Mouse (Mus musculus): Measurements from ENCODE around the gene Upk3a. TPM values are rescaled to one million over a fixed set of nuclear protein-coding genes. Genes with fewer than 3 reads are reported as not detected.

Upk3a gene
- polyA plus RNA-seq, 1 experiment from 2014 or later, result 2.1 TPM

- WGBS, result 36% methylated on average over 6 of the region's 6 CpGs
- H3K4me1 ChIP-seq (replicated peaks; ENCODE audit: control insufficient read depth, insufficient read depth, low read length), result no peaks in the 10 kb centered on the region
- H3K4me2 ChIP-seq (ENCODE audit: low read length), result no peak overlapping the region
- H3K4me3 ChIP-seq (ENCODE audit: low read depth, low read length), result no peak overlapping the region
- H3K9ac ChIP-seq (ENCODE audit: low read length), result no peak overlapping the region
- H3K27me3 ChIP-seq (replicated peaks; ENCODE audit: control insufficient read depth, insufficient read depth, low read length), result no peaks in the 10 kb centered on the region
- H3K9me3 ChIP-seq (ENCODE audit: control insufficient read depth, low read length), result no peaks in the 10 kb centered on the region
- H3K36me3 ChIP-seq (ENCODE audit: control insufficient read depth, insufficient read depth, low read length), result no peaks in the 10 kb centered on the region
- DNase-seq (ENCODE audit: low spot score) (no peak), ATAC-seq (replicated peaks; ENCODE audit: low FRiP score, low TSS enrichment, low read depth) (no peak)
- no peak overlapping the region for H3K27ac ChIP-seq (ENCODE audit: low read depth)
Measured at GRCm38 (mm10) chr15:84995041-84995440, 21.9 kb upstream of the Upk3a start.

GRCm38 (mm10) chr15:84995967-84996366 is 21.0 kb upstream of the Upk3a start:
- WGBS, result 6% methylated on average over 1 of the region's 1 CpGs
- DNase-seq (ENCODE audit: low spot score) (peak; percentile 76), ATAC-seq (replicated peaks; ENCODE audit: low FRiP score, low TSS enrichment, low read depth) (no peak)
- H3K27me3 ChIP-seq (replicated peaks; ENCODE audit: control insufficient read depth, insufficient read depth, low read length), result no peaks in the 10 kb centered on the region
- no peaks in the 10 kb centered on the region for H3K4me1 ChIP-seq (replicated peaks; ENCODE audit: control insufficient read depth, insufficient read depth, low read length)
- no peaks in the 10 kb centered on the region for H3K9me3 ChIP-seq (ENCODE audit: control insufficient read depth, low read length)
- H3K36me3 ChIP-seq (ENCODE audit: control insufficient read depth, insufficient read depth, low read length), result no peaks in the 10 kb centered on the region
- H3K4me3 ChIP-seq (ENCODE audit: low read depth, low read length), result no peak overlapping the region
- no peak overlapping the region for H3K4me2 ChIP-seq (ENCODE audit: low read length)
- H3K9ac ChIP-seq (ENCODE audit: low read length), result no peak overlapping the region
- no peak overlapping the region for H3K27ac ChIP-seq (ENCODE audit: low read depth)

- Histone ChIP-seq H3K36me3 (ENCODE audit: control insufficient read depth, insufficient read depth, low read length) (no peaks in the 10 kb centered on the region), H3K27ac (ENCODE audit: low read depth) (no peak overlapping the region), H3K9me3 (ENCODE audit: control insufficient read depth, low read length) (no peaks in the 10 kb centered on the region), H3K4me1 (replicated peaks; ENCODE audit: control insufficient read depth, insufficient read depth, low read length) (0 out of 2 replicates have a peak, but pooled peaks cover 2% of the 10 kb centered on the region), H3K9ac (ENCODE audit: low read length) (no peak overlapping the region), H3K4me2 (ENCODE audit: low read length) (no peak overlapping the region), H3K27me3 (replicated peaks; ENCODE audit: control insufficient read depth, insufficient read depth, low read length) (no peaks in the 10 kb centered on the region), H3K4me3 (ENCODE audit: low read depth, low read length) (no peak overlapping the region)
- ATAC-seq (replicated peaks; ENCODE audit: low FRiP score, low TSS enrichment, low read depth), result no peak
- DNase-seq (ENCODE audit: low spot score), result no peak
- 59% methylated on average over 14 of the region's 14 CpGs for WGBS
Measured at GRCm38 (mm10) chr15:84997768-84998454, 19.0 kb upstream of the Upk3a start.

- Histone ChIP-seq H3K9me3 (ENCODE audit: control insufficient read depth, low read length) (no peaks in the 10 kb centered on the region), H3K4me3 (ENCODE audit: low read depth, low read length) (no peak overlapping the region), H3K4me2 (ENCODE audit: low read length) (no peak overlapping the region), H3K27me3 (replicated peaks; ENCODE audit: control insufficient read depth, insufficient read depth, low read length) (no peaks in the 10 kb centered on the region), H3K9ac (ENCODE audit: low read length) (no peak overlapping the region), H3K4me1 (replicated peaks; ENCODE audit: control insufficient read depth, insufficient read depth, low read length) (0 out of 2 replicates have a peak, but pooled peaks cover 2% of the 10 kb centered on the region), H3K27ac (ENCODE audit: low read depth) (no peak overlapping the region), H3K36me3 (ENCODE audit: control insufficient read depth, insufficient read depth, low read length) (no peaks in the 10 kb centered on the region)
- whole genome bisulfite sequencing, result 78% methylated on average over 7 of the region's 7 CpGs
- no peak for ATAC-seq (replicated peaks; ENCODE audit: low FRiP score, low TSS enrichment, low read depth)
- DNase-seq (ENCODE audit: low spot score), result no peak
Measured at GRCm38 (mm10) chr15:84999911-85000310, 17.0 kb upstream of the Upk3a start.

- H3K27ac ChIP-seq (ENCODE audit: low read depth), result no peak overlapping the region
- WGBS, result 20% methylated on average over 29 of the region's 29 CpGs
- peak; percentile 90 for DNase-seq (ENCODE audit: low spot score)
- no peak overlapping the region; the same call in 1 of the 2 replicates for H3K4me3 ChIP-seq (ENCODE audit: low read depth, low read length)
- no peaks in the 10 kb centered on the region for H3K9me3 ChIP-seq (ENCODE audit: control insufficient read depth, low read length)
- H3K9ac ChIP-seq (ENCODE audit: low read length), result no peak overlapping the region
- H3K27me3 ChIP-seq (replicated peaks; ENCODE audit: control insufficient read depth, insufficient read depth, low read length), result no peaks in the 10 kb centered on the region
- peak; percentile 86 for ATAC-seq (replicated peaks; ENCODE audit: low FRiP score, low TSS enrichment, low read depth)
- H3K36me3 ChIP-seq (ENCODE audit: control insufficient read depth, insufficient read depth, low read length), result no peaks in the 10 kb centered on the region
- H3K4me2 ChIP-seq (ENCODE audit: low read length), result no peak overlapping the region; the same call in 1 of the 2 replicates
- 0 out of 2 replicates have a peak, but pooled peaks cover 2% of the 10 kb centered on the region for H3K4me1 ChIP-seq (replicated peaks; ENCODE audit: control insufficient read depth, insufficient read depth, low read length)
Measured at GRCm38 (mm10) chr15:85000984-85001982, 15.7 kb upstream of the Upk3a start.

- ATAC-seq (replicated peaks; ENCODE audit: low FRiP score, low TSS enrichment, low read depth), result no peak
- DNase-seq (ENCODE audit: low spot score), result no peak
- Histone ChIP-seq H3K36me3 (ENCODE audit: control insufficient read depth, insufficient read depth, low read length) (no peaks in the 10 kb centered on the region), H3K27ac (ENCODE audit: low read depth) (no peak overlapping the region), H3K4me1 (replicated peaks; ENCODE audit: control insufficient read depth, insufficient read depth, low read length) (peaks cover 15% of the 10 kb centered on the region), H3K27me3 (replicated peaks; ENCODE audit: control insufficient read depth, insufficient read depth, low read length) (no peaks in the 10 kb centered on the region), H3K9ac (ENCODE audit: low read length) (no peak overlapping the region), H3K9me3 (ENCODE audit: control insufficient read depth, low read length) (no peaks in the 10 kb centered on the region), H3K4me3 (ENCODE audit: low read depth, low read length) (no peak overlapping the region), H3K4me2 (ENCODE audit: low read length) (no peak overlapping the region)
- WGBS, result 81% methylated on average over 8 of the region's 8 CpGs
Measured at GRCm38 (mm10) chr15:85009666-85010065, 7.3 kb upstream of the Upk3a start.

GRCm38 (mm10) chr15:85011895-85012661 is 4.9 kb upstream of the Upk3a start:
- 0 out of 2 replicates have a peak, but pooled peaks cover 2% of the 10 kb centered on the region for H3K27me3 ChIP-seq (replicated peaks; ENCODE audit: control insufficient read depth, insufficient read depth, low read length)
- no peaks in the 10 kb centered on the region for H3K9me3 ChIP-seq (ENCODE audit: control insufficient read depth, low read length)
- WGBS, result 13% methylated on average over 19 of the region's 19 CpGs
- peaks cover 17% of the 10 kb centered on the region for H3K4me1 ChIP-seq (replicated peaks; ENCODE audit: control insufficient read depth, insufficient read depth, low read length)
- H3K4me3 ChIP-seq (ENCODE audit: low read depth, low read length), result 0 out of 2 replicates have a peak overlapping the region, but pooled peaks have one; percentile 2
- H3K27ac ChIP-seq (ENCODE audit: low read depth), result peak overlapping the region; percentile 84
- DNase-seq (ENCODE audit: low spot score) (peak; percentile 63), ATAC-seq (replicated peaks; ENCODE audit: low FRiP score, low TSS enrichment, low read depth) (peak; percentile 29; the same call in 1 of the 2 replicates)
- H3K9ac ChIP-seq (ENCODE audit: low read length), result 0 out of 2 replicates have a peak overlapping the region, but pooled peaks have one; percentile 16
- H3K36me3 ChIP-seq (ENCODE audit: control insufficient read depth, insufficient read depth, low read length), result no peaks in the 10 kb centered on the region
- H3K4me2 ChIP-seq (ENCODE audit: low read length), result peak overlapping the region; percentile 37

- Histone ChIP-seq H3K9me3 (ENCODE audit: control insufficient read depth, low read length) (no peaks in the 10 kb centered on the region), H3K4me2 (ENCODE audit: low read length) (peak overlapping the region; percentile 37), H3K27me3 (replicated peaks; ENCODE audit: control insufficient read depth, insufficient read depth, low read length) (0 out of 2 replicates have a peak, but pooled peaks cover 2% of the 10 kb centered on the region), H3K9ac (ENCODE audit: low read length) (0 out of 2 replicates have a peak overlapping the region, but pooled peaks have one; percentile 16), H3K4me1 (replicated peaks; ENCODE audit: control insufficient read depth, insufficient read depth, low read length) (peaks cover 17% of the 10 kb centered on the region), H3K4me3 (ENCODE audit: low read depth, low read length) (0 out of 2 replicates have a peak overlapping the region, but pooled peaks have one; percentile 2), H3K36me3 (ENCODE audit: control insufficient read depth, insufficient read depth, low read length) (no peaks in the 10 kb centered on the region), H3K27ac (ENCODE audit: low read depth) (peak overlapping the region; percentile 84)
- peak; percentile 65 for ATAC-seq (replicated peaks; ENCODE audit: low FRiP score, low TSS enrichment, low read depth)
- DNase-seq (ENCODE audit: low spot score), result peak; percentile 58
- 6% methylated on average over 2 of the region's 2 CpGs for WGBS
Measured at GRCm38 (mm10) chr15:85012662-85013054, 4.3 kb upstream of the Upk3a start.
